Mouse (Mus musculus) layer of hippocampus, postnatal 36 days (tissue): Measurements from ENCODE around the gene Tmx4. TPM values are rescaled to one million over a fixed set of nuclear protein-coding genes. Genes with fewer than 3 reads are reported as not detected.

Experiments
- DNase-seq, 2 experiments: peaks; one replicate each; pipeline ENCODE4 v3.0.0; 2022
- total RNA-seq, 2 experiments: library from RNA; stranded (reverse); gene quantifications; 2 replicates each; pipeline ENCODE4 v1.2.3; 2021

The Tmx4 gene
- total RNA-seq, 2 experiments from 2014 or later, result 156 to 164 TPM

- DNase-seq, result no peak
Observed at GRCm38 (mm10) chr2:134554221-134554727, 89.7 kb downstream of the Tmx4 start, which contains the start of gene Hao1. Hao1 (minus strand) TSS chr2:134554368.

DNA sequence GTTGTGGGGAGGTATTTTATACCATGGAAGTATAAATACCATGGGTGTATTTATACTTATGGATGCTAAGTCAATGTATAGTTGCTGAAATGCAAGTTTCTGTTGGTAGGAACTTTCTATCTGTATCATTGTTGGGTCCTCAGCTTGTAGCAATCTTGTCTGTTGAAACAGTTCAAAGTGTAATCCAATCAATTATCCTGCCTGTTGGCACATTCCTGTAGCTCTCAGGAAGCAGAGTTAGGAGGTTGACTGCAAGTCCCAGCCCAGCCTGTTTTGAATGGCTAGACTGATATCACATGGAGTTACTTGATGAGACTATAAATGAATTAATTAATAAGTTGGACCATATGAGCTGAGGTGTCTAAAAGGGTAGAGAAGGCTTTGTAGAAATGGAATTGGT is 91.6 kb downstream of the Tmx4 start:
- no peak for DNase-seq

DNA sequence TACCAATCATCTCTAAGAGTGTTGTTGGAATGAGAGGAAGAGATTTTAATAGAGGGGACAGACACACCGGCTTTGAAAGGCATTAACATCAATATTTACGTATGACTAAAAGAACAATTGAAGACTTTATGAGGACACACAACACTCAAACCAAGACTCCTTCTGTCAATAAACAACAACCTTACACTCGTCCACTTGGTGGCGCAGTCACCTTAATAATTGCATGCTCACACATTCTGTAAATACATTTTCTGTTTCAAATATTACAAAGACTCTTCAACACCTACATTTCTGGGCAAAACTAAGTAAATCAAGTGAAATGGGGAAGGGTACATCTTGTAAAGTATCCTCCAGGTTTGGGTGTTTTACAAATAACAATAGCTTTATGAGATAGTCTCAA is 94.2 kb downstream of the Tmx4 start:
- DNase-seq, result peak; percentile 15 to 46

DNA sequence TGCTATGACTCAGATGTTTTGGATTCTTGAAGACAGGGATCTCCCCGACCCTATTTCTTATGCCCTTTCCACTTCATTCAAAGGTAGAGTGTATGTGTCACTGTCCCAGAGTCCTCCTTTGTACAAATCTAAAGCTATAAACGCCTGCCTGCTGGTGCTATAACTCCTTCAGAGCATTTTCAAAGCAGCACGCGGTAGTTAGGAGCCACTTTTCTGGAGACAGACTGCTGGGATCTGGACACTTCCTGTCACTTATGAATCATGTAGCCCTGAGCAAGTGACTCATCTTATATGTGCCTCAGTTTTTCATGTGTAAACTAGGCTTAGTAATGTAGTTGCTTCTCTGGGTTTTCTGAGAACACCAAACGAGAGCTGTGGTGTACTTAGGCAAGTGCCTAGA is 98.8 kb downstream of the Tmx4 start:
- no peak for DNase-seq

GRCm38 (mm10) chr2:134544321-134545065 is 99.5 kb downstream of the Tmx4 start:
- DNase-seq, result no peak

Other genes starting within 250 kb of the Tmx4 start
- not detected for gene Hao1, start 89.8 kb downstream of the Tmx4 start, total RNA-seq
- 100 to 1,000 TPM; 152 TPM for gene Plcb1, start 141.9 kb upstream of the Tmx4 start, total RNA-seq